Mouse (Mus musculus) mammary gland, adult 2 months (tissue): ENCODE data around the gene Guca1b. TPM values are rescaled to one million over a fixed set of nuclear protein-coding genes. Genes with fewer than 3 reads are reported as not detected.

ENCODE experiments used
- polyA plus RNA-seq: library from polyadenylated mRNA; depleted of rRNA; stranded (reverse); fragments of >200 nt; gene quantifications from 2 replicates; pipeline ENCODE4 v1.2.3, GENCODE M21; 2012; ENCODE audit warnings: low replicate concordance; rRNA removed

The Guca1b gene
- 1.8 and 2.7 TPM in 2 replicates for polyA plus RNA-seq

DNA sequence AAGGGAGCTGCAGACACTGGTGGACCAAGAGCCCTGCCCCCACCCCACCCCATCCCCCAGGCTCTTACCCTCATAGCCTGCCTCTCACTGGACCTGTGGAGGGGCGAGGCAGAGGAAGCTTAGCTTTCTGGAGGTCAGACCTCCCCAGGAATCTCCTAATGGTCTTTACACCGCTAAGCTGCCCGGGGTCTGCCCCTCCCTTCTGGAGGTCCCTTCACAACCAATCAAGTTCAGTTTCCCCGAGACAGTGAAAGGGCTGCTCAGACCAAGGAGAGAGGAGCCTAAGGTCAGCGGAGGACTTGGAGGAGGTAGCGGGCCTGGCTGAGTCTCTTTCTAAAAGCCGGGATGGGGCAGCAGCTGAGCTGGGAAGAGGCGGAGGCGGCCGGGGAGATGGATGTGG, at the start of gene Guca1b:
Gene Guca1b, plus strand, starts transcription at position 249 of the 400 bp plus-strand sequence.

DNA sequence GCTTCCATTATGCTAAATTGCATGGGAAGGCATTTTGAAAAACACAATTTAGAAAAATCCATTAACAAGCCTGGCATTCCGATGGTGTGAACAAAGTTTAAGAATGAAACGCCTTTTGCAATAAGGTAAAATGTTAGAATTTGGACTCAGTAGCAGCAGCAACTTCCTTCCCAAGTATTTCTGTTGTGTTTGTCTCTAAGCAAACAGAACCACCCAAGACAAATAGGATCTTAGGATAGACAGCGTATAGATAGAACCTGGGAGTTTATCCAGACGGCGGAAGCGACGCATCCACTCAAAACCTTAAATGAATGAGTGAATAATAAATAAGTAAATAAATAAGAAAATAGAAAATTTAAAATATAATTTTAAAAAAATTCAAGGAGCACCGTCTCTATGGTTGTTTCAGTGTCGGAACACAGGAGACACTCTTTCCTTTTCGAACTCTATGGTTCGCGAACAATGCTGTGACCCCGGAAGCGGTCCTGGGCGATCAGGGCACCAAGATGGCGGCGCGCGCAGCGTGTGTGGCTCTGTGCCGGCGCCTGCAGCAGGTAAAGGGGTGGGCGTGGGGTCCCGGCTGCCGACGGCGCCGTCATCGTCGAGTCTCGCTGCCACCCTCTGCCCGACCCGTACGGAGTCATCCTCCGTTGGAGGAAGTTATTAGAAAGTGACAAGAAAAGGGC, 16.6 kb upstream of the Guca1b start, which contains the start of gene Mrps10:
Gene Mrps10, plus strand, starts transcription at position 487 of the 686 bp plus-strand sequence.

GRCm38 (mm10) chr17:47400451-47400850, 15.3 kb downstream of the Guca1b start, which contains the start of gene Guca1a:
Gene Guca1a, minus strand, starts transcription at chr17:47400584.

GRCm38 (mm10) chr17:47436156-47436906, 51.1 kb downstream of the Guca1b start, which contains the start of gene AI661453:
Gene AI661453, plus strand, starts transcription at chr17:47436615.

DNA sequence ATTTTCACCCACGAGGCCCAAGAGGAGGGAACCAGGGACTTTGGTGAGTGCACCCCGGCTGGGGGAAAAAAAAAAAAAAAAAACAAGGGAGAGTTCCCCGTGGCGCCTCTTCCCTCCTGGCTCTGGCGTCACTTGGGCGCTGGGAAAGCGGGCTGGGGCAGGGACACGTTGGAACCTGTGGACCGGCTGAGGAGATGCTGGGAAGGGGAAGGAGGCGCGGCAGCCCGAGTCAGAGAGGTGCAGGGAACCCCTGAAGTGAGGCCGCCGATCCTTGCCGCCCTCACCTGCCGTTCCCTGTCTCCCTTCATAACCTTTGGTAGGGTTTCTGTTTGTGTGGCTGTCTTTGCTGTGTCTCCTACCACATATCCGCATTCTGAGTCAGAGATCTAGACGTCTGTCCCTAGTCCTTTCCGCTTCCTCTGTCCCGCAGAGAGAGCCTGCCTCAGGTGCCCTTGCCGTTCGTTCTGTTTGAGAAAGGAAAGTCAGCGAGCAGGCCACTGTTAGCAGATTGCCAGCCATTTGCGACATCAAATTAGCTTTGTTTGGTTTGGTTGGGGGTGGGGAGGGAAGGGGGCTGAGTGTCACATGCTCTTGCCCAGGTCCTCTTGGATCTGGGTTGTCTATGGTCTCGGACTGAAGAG, 51.8 kb downstream of the Guca1b start, which contains the start of gene 1700001C19Rik:
Gene 1700001C19Rik, minus strand, starts transcription at position 470 of the 641 bp plus-strand sequence.

Other genes starting within 250 kb of the Guca1b start
- gene Mrps10, start 16.5 kb upstream of the Guca1b start, polyA plus RNA-seq, result 19.5 and 27.3 TPM in 2 replicates
- gene Guca1a, start 15.2 kb downstream of the Guca1b start, polyA plus RNA-seq, result 1.6 and 2.7 TPM in 2 replicates
- 2.0 and 2.7 TPM in 2 replicates for gene AI661453, start 51.2 kb downstream of the Guca1b start, polyA plus RNA-seq
- 0.30 and 0.39 TPM in 2 replicates for gene 1700001C19Rik, start 52.0 kb downstream of the Guca1b start, polyA plus RNA-seq
- 23.0 and 29.7 TPM in 2 replicates for gene Taf8, start 116.9 kb downstream of the Guca1b start, polyA plus RNA-seq
- 140 and 227 TPM in 2 replicates for gene Ccnd3, start 119.7 kb downstream of the Guca1b start, polyA plus RNA-seq
- 8.7 and 11.1 TPM in 2 replicates for gene Bysl, start 226.1 kb downstream of the Guca1b start, polyA plus RNA-seq
- 20.8 and 39.5 TPM in 2 replicates for gene Med20, start 226.2 kb downstream of the Guca1b start, polyA plus RNA-seq
- 1.0 and 1.2 TPM in 2 replicates for gene Gm20517, start 226.2 kb downstream of the Guca1b start, polyA plus RNA-seq
- gene Usp49, start 245.3 kb downstream of the Guca1b start, polyA plus RNA-seq, result 6.2 and 6.9 TPM in 2 replicates